Mouse (Mus musculus): ENCODE measurements around the gene Dock1.
A peak's percentile ranks its signal among the peaks of the same experiment; 100 is the strongest.

Gene Dock1

DNA sequence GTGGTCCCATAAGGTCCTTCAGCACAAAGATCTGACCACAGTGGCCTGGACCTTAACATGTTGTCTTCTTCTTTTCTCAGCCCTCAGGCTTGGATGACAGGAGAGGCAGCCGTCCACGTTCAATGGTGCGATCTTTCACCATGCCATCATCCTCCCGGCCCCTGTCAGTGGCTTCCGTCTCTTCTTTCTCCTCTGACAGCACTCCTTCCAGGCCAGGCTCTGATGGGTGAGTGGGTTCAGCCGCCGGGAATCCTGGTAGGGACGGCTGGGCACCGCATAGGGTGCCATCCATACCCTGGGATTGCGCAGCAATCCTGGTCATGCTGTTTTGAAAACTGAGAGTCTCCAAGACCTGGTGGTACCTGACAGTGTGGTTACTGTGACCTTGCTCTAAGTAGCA, 487.9 kb downstream of the Dock1 start:
- no peak for DNase-seq (ENCODE audit: low spot score)

DNA sequence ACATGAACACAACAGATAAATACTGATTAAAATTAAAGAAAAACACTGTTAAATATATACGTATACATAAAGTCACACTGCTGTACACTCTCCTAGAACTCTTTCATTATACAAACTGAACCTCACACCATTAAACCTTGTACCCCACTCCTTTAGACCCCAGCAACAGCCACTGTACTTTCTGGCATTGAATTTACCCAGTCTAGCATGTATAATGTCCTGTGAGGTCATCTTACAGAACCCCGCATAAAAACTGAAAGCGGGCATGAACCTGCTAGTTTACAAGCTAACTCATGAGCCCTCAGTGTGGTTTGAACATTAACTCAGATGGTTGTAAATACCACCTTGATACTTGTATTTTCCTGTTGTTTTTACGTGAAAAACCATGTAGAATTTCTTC, 489.2 kb downstream of the Dock1 start:
- DNase-seq (ENCODE audit: low spot score) = no peak

DNA sequence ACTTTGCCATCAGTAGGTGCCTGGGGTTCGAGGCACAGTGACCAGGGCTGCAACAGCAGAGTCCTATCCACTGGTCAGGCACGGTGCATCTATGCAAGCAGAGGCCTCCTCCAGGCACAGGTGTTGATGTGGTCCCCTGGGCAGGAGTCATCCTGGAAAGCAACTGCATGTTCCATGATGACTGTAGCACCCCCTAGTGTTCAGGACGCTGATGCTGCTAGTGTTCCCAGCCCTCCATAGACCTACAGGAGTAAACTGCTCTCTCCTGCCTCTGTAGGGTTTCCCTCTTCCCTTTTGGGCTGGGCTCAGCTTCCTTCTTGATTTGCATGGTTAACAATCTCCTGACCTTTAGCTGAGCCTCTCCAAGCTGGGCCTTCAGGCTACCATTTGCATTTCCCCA, 494.7 kb downstream of the Dock1 start:
- peak; percentile 13 for DNase-seq (ENCODE audit: low spot score)

DNA sequence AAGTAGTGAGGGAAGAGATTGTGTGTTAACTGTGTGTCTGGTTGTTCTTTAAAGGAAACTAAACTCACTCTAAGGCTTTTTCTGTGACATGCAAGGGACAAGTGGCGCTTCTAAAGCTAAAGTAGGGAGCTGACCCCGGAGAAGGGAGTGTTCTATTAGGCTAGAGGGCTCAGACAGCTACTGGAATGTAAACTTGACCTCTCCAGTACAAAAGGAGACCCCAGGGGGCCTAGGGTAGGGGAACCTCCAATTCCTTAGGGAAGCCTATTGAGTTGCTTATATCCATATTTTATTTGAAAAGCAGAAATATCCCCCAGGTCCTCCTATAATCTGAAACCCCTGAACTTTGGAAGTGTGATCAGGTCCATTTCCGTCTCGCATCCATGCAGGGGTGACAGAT, 499.5 kb downstream of the Dock1 start:
- no peak for DNase-seq (ENCODE audit: low spot score)

DNA sequence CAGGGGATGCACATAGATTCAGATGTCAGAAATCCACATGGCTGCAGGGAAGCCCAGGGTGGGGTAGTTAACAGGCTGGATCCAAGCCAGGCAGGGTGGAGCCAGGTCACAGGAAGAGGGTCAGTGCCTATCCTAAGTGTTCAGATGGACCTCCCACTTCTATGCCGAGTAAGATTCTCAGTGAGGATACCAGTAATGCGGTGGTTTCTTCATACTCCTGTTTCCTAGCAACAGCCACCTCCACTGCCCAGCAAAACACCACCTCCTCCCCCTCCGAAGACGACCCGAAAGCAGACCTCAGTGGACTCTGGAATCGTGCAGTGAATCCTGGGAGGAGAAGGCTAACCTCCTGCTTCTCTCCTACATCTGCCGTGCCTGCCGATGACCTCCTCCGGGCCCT, 501.8 kb downstream of the Dock1 start:
- DNase-seq (ENCODE audit: low spot score) = no peak

DNA sequence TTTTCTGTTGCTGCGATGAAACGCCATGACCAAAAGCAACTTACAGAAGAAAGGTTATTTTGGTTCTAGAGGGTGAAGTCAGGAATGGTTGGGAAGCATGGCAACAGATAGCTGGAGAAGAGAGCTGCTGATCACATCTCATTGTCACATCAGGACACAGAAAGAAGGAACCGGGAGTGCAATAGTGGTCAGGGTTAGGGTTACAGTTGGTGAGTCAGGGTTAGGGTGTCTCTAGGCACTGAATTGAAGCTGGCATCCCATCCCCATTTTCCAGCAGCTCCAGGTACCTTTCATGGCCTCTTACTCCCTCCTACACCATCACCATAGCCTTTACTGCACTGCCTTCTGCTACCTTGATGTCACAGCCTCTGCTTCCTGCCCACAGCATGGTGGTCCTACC, 523.7 kb downstream of the Dock1 start:
- no peak for DNase-seq (ENCODE audit: low spot score)

DNA sequence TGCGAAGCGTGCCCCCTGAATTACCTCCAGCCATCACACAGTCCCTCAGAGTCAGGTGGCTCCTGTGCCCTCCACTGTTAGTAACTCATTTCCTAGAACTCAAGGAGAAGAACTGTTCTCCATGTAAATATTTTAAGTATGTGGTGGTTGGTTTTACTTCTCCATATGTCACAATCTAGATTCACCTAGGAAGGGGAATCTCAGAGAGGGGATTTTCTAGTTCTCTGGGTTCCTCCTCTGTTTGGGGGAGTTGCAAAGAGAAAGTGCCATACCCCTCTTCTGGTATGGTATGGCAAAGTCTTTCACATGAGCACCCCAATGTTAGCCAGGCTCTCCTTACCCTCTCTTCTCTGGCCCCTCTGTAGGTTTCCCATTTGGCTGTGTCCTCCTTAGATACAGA, 525.2 kb downstream of the Dock1 start:
- DNase-seq (ENCODE audit: low spot score) = no peak

DNA sequence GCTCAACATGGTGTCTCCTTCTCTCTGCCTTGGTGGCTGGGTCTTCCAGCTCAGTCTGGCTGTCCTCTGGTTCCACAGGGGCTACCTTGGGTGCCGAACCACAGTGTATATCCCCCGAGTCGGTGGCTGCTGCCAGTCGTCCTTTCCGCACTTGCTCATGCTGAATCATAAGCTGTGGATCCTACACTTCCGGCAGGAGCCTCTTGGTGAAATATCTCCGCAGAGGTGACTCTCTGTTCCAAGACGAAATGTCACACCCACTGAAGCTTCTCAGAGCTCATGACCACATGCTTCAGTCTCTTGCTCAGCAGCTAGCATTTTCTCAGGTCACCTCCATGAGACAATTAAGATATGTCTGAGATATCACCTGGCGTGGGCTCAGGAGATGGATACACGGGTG, 526.4 kb downstream of the Dock1 start:
- no peak for DNase-seq (ENCODE audit: low spot score)

DNA sequence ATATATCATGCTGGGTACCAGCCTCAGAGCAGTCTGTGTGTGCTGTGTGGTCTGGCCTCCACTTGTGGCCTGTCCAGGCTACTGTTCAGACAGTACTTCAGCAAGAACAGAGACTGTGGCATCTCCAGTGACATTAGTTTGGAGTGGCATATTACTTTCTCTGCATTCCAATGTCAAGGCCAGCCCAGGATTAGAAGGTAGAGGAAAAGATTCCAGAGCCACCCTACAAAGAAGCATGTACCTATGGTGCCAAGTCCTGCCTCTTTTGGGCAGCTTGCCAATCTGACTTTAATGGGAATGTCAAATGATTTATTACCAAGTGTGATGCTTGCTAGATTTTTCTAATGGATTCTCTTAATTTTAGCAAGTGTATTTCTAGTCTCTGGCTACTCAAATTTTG, 533.5 kb downstream of the Dock1 start:
- no peak for DNase-seq (ENCODE audit: low spot score)

DNA sequence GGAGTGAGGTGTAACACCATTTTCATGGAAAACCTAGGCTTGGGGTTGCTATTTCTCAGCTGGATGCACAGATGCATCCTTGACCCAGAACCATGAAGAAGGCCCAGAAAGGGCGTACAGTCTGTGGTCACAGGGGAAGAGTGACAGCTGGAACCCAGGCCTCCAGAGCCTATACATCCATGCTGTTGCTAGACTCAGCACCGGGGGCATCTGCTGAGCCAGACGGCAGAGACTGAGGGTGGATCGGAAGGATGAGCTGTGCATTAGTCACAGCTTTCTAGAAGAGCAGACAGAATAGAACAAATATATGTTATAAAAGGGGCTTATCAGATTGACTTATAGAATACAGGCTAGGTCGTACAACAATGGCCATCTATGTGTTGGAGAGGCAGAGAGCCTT, 534.7 kb downstream of the Dock1 start:
- no peak for DNase-seq (ENCODE audit: low spot score)

DNA sequence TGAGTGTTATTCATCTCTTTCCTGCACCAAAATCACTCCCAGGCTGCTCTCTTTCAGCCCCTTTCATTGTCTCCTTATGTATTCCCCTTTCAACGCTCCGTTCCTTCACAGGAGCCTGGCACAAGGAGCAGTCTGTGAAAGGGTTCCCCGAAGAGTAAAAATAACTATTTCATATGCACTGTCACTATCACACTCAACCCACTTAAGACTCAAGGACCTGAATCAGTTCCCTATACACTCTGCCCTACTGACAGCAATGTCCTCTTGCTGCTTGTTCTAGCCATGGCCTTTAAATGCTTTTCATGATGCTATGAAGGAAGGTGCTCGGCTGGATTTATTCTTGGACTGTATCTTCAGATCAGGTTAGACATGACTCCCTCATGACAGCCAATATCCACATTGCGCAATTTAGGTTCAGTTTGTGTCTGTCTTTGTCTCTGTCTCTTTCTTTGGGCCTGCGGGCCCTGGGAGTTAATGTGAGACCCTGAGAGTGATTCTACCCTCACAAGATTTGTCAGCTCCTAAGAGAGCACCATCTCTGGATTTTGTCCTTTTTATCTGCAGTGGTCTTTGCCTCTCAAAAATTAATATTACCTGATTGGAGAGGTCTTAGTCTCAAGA, 538.6 kb downstream of the Dock1 start:
- no peak for DNase-seq (ENCODE audit: low spot score)

DNA sequence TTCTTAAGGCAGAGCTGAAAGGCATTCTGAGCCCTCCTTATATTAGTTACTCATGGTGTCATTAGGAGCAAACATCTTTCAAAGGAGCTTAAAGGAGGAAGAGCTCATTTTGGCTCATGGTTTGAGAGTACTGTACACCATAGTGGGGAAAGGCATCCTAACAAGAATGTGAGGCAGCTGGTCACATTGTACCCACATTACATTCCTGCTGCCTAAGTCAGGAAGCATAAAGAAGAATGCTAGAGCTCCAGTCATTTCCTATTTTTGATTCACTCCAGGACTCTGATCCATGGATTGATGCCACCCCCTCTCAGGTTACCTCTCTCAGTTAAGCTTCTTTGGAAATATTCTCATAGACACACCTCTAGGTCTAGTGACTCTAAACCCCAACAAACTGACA, 539.8 kb downstream of the Dock1 start:
- no peak for DNase-seq (ENCODE audit: low spot score)

DNA sequence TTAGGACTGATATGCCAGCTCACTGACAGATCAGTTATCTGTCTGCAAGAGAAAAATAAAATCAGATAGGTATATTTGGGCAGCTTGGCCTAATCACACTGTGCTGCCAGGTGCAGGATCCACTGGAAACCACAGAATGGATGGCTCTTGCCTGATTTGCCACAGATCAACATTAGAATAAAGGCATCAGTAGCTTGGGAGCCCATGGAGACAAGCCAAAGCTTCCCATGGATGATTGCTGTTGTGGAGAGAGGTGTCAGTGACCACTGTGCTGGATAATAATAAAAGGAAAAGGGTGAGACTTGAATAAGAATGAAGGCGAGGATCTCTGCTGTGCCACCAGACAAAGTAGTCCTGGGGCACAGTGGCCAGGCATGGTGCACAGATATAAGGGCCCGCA, 540.4 kb downstream of the Dock1 start:
- DNase-seq (ENCODE audit: low spot score) = no peak

DNA sequence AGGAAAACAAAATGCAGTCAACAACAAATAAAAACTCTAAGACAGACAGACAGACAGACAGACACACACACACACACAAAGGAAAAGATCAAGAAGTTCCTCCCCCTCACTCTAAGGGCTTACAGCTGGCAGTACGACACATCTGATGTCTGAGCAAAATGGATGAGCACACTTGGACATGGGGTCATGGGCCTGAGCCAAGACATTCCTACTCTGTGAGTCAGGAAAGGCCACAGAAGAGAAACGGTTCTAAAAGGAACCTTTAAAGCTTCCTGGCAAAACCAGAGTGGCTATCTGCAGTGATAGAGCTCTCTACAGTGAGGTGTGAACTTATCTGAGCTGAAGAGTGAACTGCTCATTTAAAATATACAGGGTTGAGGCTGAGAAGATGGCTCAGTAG, 542.1 kb downstream of the Dock1 start:
- DNase-seq (ENCODE audit: low spot score) = no peak

DNA sequence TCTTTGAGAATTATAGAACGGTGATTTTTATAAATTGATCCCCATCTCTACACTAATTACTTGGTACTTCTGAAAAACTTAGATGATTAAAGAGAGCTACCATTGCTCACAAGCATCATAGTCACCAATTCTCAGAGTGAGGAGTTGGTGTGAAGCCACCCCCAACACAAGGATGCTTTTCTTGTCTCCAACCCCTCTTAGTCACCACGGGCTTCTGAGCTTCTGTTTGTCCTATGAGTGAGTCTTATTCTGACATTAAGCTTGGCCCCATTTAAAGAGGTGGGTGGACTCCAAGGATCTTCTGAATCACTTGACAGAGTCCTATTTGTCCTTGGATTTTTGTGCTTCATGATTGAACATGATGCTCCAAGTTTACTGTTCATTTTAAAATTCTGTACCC, 551.0 kb downstream of the Dock1 start:
- DNase-seq (ENCODE audit: low spot score) = no peak

Data from c-Kit-positive CD71-positive TER-119-positive erythroid progenitor cells, embryonic 14.5 days (primary cell).